Comparison of ENCODE assay signal across 8 mouse cellular contexts in the genomic region with DNA sequence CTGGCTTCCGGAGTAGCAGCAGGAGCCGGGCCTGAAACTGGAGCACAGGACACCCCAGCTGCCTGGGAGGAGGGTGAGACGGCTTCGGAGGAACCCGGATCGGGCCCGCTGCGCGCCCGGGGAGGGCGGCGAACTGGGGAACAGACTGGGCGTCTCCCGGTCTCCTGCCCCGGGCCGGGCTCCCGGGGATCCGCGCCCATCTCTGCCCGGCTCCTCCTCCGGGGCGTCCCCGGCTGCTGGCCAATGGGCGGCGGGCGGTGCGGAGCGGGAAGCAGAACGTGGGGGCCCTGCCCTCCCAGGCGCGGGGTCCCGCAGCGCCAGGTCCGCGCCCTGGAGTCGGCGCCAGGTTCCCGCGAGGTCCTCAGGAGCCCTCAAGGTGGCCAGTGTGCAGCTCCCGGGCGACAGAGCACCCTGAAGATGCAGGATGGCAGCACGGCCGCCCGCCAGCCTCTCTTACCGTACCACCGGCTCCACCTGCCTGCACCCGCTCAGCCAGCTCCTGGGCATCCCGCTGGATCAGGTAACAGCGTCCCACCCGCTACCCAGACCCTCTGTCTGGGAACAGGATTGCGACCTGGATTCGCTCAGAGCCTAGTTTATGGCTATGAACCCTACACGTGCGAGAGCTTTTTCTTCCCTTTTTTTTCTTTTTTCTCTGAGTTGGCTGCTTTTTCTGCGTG. TPM values are rescaled to one million over a fixed set of nuclear protein-coding genes. Genes with fewer than 3 reads are reported as not detected.
A peak's percentile ranks its signal among the peaks of the same experiment; 100 is the strongest.
DNase-seq lines count a peak whose midpoint lies in the region; ATAC-seq and TF ChIP-seq lines count a peak whose summit lies in the region.

Mboat1 (plus strand) TSS at position 247 of the 680 bp plus-strand sequence.

- no peak within 1 kb of the TSS for H3K27ac ChIP-seq in forebrain, embryonic 15.5 days (replicated peaks)
- no peak within 1 kb of the TSS for H3K27ac ChIP-seq in liver, postnatal 0 days (ENCODE audit: low read depth)
- no peak within 1 kb of the TSS for H3K27ac ChIP-seq in neural tube, embryonic 12.5 days
- peak within 1 kb of the TSS; percentile 89 for H3K27ac ChIP-seq in stomach, postnatal 0 days (replicated peaks)

- intact Hi-C loops in heart, postnatal 25 days (cut with DNase I) = no loop called here

- H3K36me3 ChIP-seq in E14TG2a.4 (ENCODE audit: insufficient read depth, low read length) = no peaks in the 10 kb centered on the region
- no peaks in the 10 kb centered on the region for H3K36me3 ChIP-seq in forebrain, embryonic 15.5 days
- no peaks in the 10 kb centered on the region for H3K36me3 ChIP-seq in liver, postnatal 0 days (replicated peaks; ENCODE audit: insufficient read depth, low read length)
- H3K36me3 ChIP-seq in neural tube, embryonic 12.5 days = no peaks in the 10 kb centered on the region
- H3K36me3 ChIP-seq in stomach, postnatal 0 days (ENCODE audit: control insufficient read depth, insufficient read depth, low read length) = no peaks in the 10 kb centered on the region

- peaks cover 3% of the 10 kb centered on the region; the same call in 1 of the 2 replicates for H3K9me3 ChIP-seq in E14TG2a.4 (ENCODE audit: low read length)
- H3K9me3 ChIP-seq in forebrain, embryonic 15.5 days = no peaks in the 10 kb centered on the region
- H3K9me3 ChIP-seq in liver, postnatal 0 days (ENCODE audit: low read length) = no peaks in the 10 kb centered on the region
- no peaks in the 10 kb centered on the region for H3K9me3 ChIP-seq in neural tube, embryonic 12.5 days
- H3K9me3 ChIP-seq in stomach, postnatal 0 days (ENCODE audit: control insufficient read depth, low read length) = no peaks in the 10 kb centered on the region

- TF ChIP-seq CTCF in E14TG2a.4 (conservative IDR thresholded peaks at IDR 0.05; ENCODE audit: low read length) = no peak
- no peak for TF ChIP-seq CTCF in liver, postnatal 0 days (IDR thresholded peaks at IDR 0.05; ENCODE audit: low read depth)
- 0 out of 2 replicates have a peak, but pooled peaks have one; percentile 10 for TF ChIP-seq CTCF in stomach, postnatal 0 days (IDR thresholded peaks at IDR 0.05; ENCODE audit: low read depth)

- TF ChIP-seq EP300 in liver, postnatal 0 days (IDR thresholded peaks at IDR 0.05; ENCODE audit: low read depth) = no peak
- TF ChIP-seq EP300 in stomach, postnatal 0 days (optimal IDR thresholded peaks at IDR 0.05) = no peak

- peak within 1 kb of the TSS; percentile 76 for H3K9ac ChIP-seq in forebrain, embryonic 15.5 days (replicated peaks)
- peak within 1 kb of the TSS; percentile 60 for H3K9ac ChIP-seq in liver, postnatal 0 days (replicated peaks)
- H3K9ac ChIP-seq in neural tube, embryonic 12.5 days = peak within 1 kb of the TSS; percentile 65
- H3K9ac ChIP-seq in stomach, postnatal 0 days (ENCODE audit: low read length) = peak within 1 kb of the TSS; percentile 78

- under 1% methylated on average over 50 of the region's 55 CpGs for WGBS in forebrain, embryonic 15.5 days
- under 1% methylated on average over 45 of the region's 55 CpGs for WGBS in liver, postnatal 0 days (ENCODE audit: insufficient replicate concordance)
- under 1% methylated on average over 55 of the region's 55 CpGs for WGBS in neural tube, embryonic 12.5 days
- under 1% methylated on average over 35 of the region's 55 CpGs for WGBS in stomach, postnatal 0 days

- peak; percentile 96 for ATAC-seq in forebrain, embryonic 15.5 days (replicated peaks)
- peak; percentile 84 for ATAC-seq in liver, postnatal 0 days
- ATAC-seq in neural tube, embryonic 12.5 days (ENCODE audit: low FRiP score, low read depth) = peak; percentile 94
- peak; percentile 93 for ATAC-seq in stomach, postnatal 0 days (ENCODE audit: low FRiP score, low TSS enrichment)

- peaks cover 61% of the 10 kb centered on the region for H3K27me3 ChIP-seq in E14TG2a.4 (ENCODE audit: insufficient read depth, low read length)
- H3K27me3 ChIP-seq in forebrain, embryonic 15.5 days = no peaks in the 10 kb centered on the region; the same call in 1 of the 2 replicates
- H3K27me3 ChIP-seq in liver, postnatal 0 days (ENCODE audit: insufficient read depth, low read length) = peaks cover 11% of the 10 kb centered on the region; the same call in 1 of the 2 replicates
- peaks cover 15% of the 10 kb centered on the region; the same call in 1 of the 2 replicates for H3K27me3 ChIP-seq in neural tube, embryonic 12.5 days (replicated peaks)
- H3K27me3 ChIP-seq in stomach, postnatal 0 days (ENCODE audit: control insufficient read depth, insufficient read depth, low read length) = no peaks in the 10 kb centered on the region

- H3K4me3 ChIP-seq in E14TG2a.4 (replicated peaks; ENCODE audit: low read length) = peak within 1 kb of the TSS; percentile 80
- peak within 1 kb of the TSS; percentile 84 for H3K4me3 ChIP-seq in forebrain, embryonic 15.5 days
- H3K4me3 ChIP-seq in liver, postnatal 0 days (ENCODE audit: low read depth, low read length) = peak within 1 kb of the TSS; percentile 60
- peak within 1 kb of the TSS; percentile 66 for H3K4me3 ChIP-seq in neural tube, embryonic 12.5 days
- H3K4me3 ChIP-seq in stomach, postnatal 0 days (ENCODE audit: low read depth, low read length) = peak within 1 kb of the TSS; percentile 69

- H3K4me1 ChIP-seq in E14TG2a.4 (replicated peaks; ENCODE audit: low read depth, low read length) = peaks cover 14% of the 10 kb centered on the region
- H3K4me1 ChIP-seq in forebrain, embryonic 15.5 days = peaks cover 6% of the 10 kb centered on the region; the same call in 1 of the 2 replicates
- H3K4me1 ChIP-seq in liver, postnatal 0 days (ENCODE audit: insufficient read depth) = peaks cover 5% of the 10 kb centered on the region; the same call in 1 of the 2 replicates
- no peaks in the 10 kb centered on the region for H3K4me1 ChIP-seq in neural tube, embryonic 12.5 days
- peaks cover 4% of the 10 kb centered on the region; the same call in 1 of the 2 replicates for H3K4me1 ChIP-seq in stomach, postnatal 0 days (replicated peaks; ENCODE audit: control insufficient read depth, insufficient read depth)

- DNase-seq in cerebellum, adult 11 months = peak; percentile 22
- DNase-seq in heart, postnatal 25 days (ENCODE audit: low spot score) = peak; percentile 69
- DNase-seq in layer of hippocampus, adult 11-12 months (ENCODE audit: low spot score) = peak; percentile 44
- DNase-seq in liver, postnatal 0 days = peak; percentile 68
- peak; percentile 94 for DNase-seq in stomach, postnatal 0 days (ENCODE audit: low spot score)

- H3K4me2 ChIP-seq in forebrain, embryonic 15.5 days (replicated peaks) = peak within 1 kb of the TSS; percentile 98
- H3K4me2 ChIP-seq in liver, postnatal 0 days (ENCODE audit: low read depth, low read length) = peak within 1 kb of the TSS; percentile 89
- peak within 1 kb of the TSS; percentile 87 for H3K4me2 ChIP-seq in neural tube, embryonic 12.5 days (replicated peaks)
- peak within 1 kb of the TSS; percentile 91 for H3K4me2 ChIP-seq in stomach, postnatal 0 days (replicated peaks; ENCODE audit: low read depth)

RNA-seq across cellular contexts. Expression of gene Mboat1, which starts in this region (rescaled TPM):
- polyA plus RNA-seq in forebrain, embryonic 15.5 days (2015; fragmentation: Nextera tagmentation; extraction: Ambion mirVana) = 2.2 and 2.9 TPM in 2 replicates
- total RNA-seq in heart, postnatal 25 days (2021) = 1 to 10 TPM in 1 of 2 experiments, under 1 TPM in 1; 0.99 to 2.7 TPM
- 1.1 and 1.5 TPM in 2 replicates for polyA plus RNA-seq in liver, postnatal 0 days (2015; fragmentation: Nextera tagmentation; extraction: Ambion mirVana)
- 3.4 and 3.9 TPM in 2 replicates for polyA plus RNA-seq in neural tube, embryonic 12.5 days (2016; fragmentation: Nextera tagmentation; extraction: Ambion mirVana)
- polyA plus RNA-seq in stomach, postnatal 0 days (2015; fragmentation: Nextera tagmentation; extraction: Ambion mirVana) = 98.7 and 104 TPM in 2 replicates

Comparison
In these comparisons a context has a peak if more than half of its experiments do, and no peak if none do; other contexts are left out.
1. RNA of gene Mboat1 (polyA plus RNA-seq): 98.7 to 104 TPM in stomach, postnatal 0 days; 3.4 to 3.9 TPM in neural tube, embryonic 12.5 days, 2.2 to 2.9 TPM in forebrain, embryonic 15.5 days and 1.1 to 1.5 TPM in liver, postnatal 0 days; every median in the first group is over 10 times any median in the second.
2. DNase-seq: peak in every context shown above with its lines; median percentile 94 in stomach, postnatal 0 days; 69 in heart, postnatal 25 days; 68 in liver, postnatal 0 days; 44 in layer of hippocampus, adult 11-12 months; 22 in cerebellum, adult 11 months.
3. Peak in every context shown above with its lines, with median percentiles within 50 percentile points of each other: H3K4me3 ChIP-seq, ATAC-seq, H3K4me2 ChIP-seq and H3K9ac ChIP-seq.